11 mouse cellular contexts compared by ENCODE assay signal in the genomic region with DNA sequence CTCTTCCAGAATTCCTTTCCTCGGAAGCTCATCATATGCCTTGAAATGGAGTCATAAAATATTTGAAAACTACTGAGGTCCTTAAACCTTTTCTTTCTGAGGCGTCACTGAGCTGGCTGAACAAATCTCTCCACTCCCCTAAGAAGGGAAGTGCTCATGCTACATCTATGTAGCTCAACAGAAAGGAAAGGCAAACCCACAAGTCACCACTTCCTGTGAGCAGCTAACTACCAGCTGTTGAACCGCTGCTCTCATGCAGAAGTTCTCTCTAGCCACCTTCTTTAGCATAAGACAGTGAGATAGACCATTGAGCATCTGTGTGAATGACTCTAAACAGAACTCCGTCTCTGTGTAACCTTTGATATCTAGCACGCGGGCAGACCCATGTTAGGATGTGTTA.
DNase-seq lines count a peak whose midpoint lies in the region; ATAC-seq lines count a peak whose summit lies in the region.
"Had no signal": no experiment of that assay in that cellular context is flagged by ENCODE, and none has a peak within 500 bp of the region (broad histone marks: within the 10 kb centered on the region; RNA-seq: fewer than 3 reads in every experiment).

No protein-coding gene starts in this region.

- no peak overlapping the region for H3K9ac ChIP-seq in midbrain, embryonic 15.5 days
- no peak overlapping the region for H3K9ac ChIP-seq in midbrain, embryonic 11.5 days (ENCODE audit: low read length)
- H3K9ac ChIP-seq: limb, embryonic 13.5 days; neural tube, embryonic 13.5 days had no signal

- no peaks in the 10 kb centered on the region for H3K36me3 ChIP-seq in midbrain, embryonic 15.5 days (replicated peaks)
- H3K36me3 ChIP-seq in midbrain, embryonic 11.5 days (ENCODE audit: control insufficient read depth, insufficient read depth, low read length), result no peaks in the 10 kb centered on the region
- no peaks in the 10 kb centered on the region for H3K36me3 ChIP-seq in midbrain, embryonic 10.5 days
- H3K36me3 ChIP-seq: limb, embryonic 13.5 days; neural tube, embryonic 13.5 days had no signal

- H3K4me2 ChIP-seq in midbrain, embryonic 15.5 days, result no peak overlapping the region
- H3K4me2 ChIP-seq in midbrain, embryonic 11.5 days, result no peak overlapping the region
- H3K4me2 ChIP-seq: limb, embryonic 13.5 days; neural tube, embryonic 13.5 days had no signal

- H3K27ac ChIP-seq in midbrain, embryonic 15.5 days, result no peak overlapping the region
- H3K27ac ChIP-seq in midbrain, embryonic 11.5 days (ENCODE audit: low read depth, low read length), result no peak overlapping the region
- no peak overlapping the region for H3K27ac ChIP-seq in midbrain, embryonic 10.5 days (replicated peaks)
- H3K27ac ChIP-seq: limb, embryonic 13.5 days; neural tube, embryonic 13.5 days had no signal

- DNase-seq in adrenal gland, postnatal 14 days, result peak; percentile 15
- no peak for DNase-seq in adrenal gland, adult 2 months
- DNase-seq in CD8-positive naive resting alpha-beta T cell, adult 2 months (ENCODE audit: low read depth in 2 of 2, low spot score in 2 of 2), result peak; percentile 66 to 76
- DNase-seq in spleen, adult 12 weeks (ENCODE audit: low spot score), result peak; percentile 26
- no peak for DNase-seq in midbrain, embryonic 11.5 days (ENCODE audit: low spot score, missing footprints)
- DNase-seq in midbrain, embryonic 10.5 days (ENCODE audit: low spot score), result no peak

- no peaks in the 10 kb centered on the region for H3K4me1 ChIP-seq in midbrain, embryonic 15.5 days
- no peaks in the 10 kb centered on the region for H3K4me1 ChIP-seq in midbrain, embryonic 11.5 days (ENCODE audit: control insufficient read depth, insufficient read depth, low read length)
- H3K4me1 ChIP-seq in midbrain, embryonic 10.5 days, result no peaks in the 10 kb centered on the region
- H3K4me1 ChIP-seq: limb, embryonic 13.5 days had no signal

- WGBS in midbrain, embryonic 15.5 days, result 94% methylated on average over 6 of the region's 6 CpGs
- WGBS in midbrain, embryonic 11.5 days, result 90% methylated on average over 6 of the region's 6 CpGs
- WGBS in midbrain, embryonic 10.5 days, result 94% methylated on average over 6 of the region's 6 CpGs

- no peak overlapping the region for H3K4me3 ChIP-seq in midbrain, embryonic 15.5 days
- no peak overlapping the region for H3K4me3 ChIP-seq in midbrain, embryonic 11.5 days (ENCODE audit: low read depth, low read length)
- H3K4me3 ChIP-seq in midbrain, embryonic 10.5 days, result no peak overlapping the region
- H3K4me3 ChIP-seq: erythroblast, embryonic 14.5 days; limb, embryonic 13.5 days; neural tube, embryonic 13.5 days had no signal

- no peaks in the 10 kb centered on the region for H3K27me3 ChIP-seq in midbrain, embryonic 15.5 days (replicated peaks)
- H3K27me3 ChIP-seq in midbrain, embryonic 11.5 days (ENCODE audit: control insufficient read depth, insufficient read depth, low read length), result no peaks in the 10 kb centered on the region
- no peaks in the 10 kb centered on the region for H3K27me3 ChIP-seq in midbrain, embryonic 10.5 days (ENCODE audit: low read depth, poor library complexity, severe bottlenecking)
- H3K27me3 ChIP-seq: limb, embryonic 13.5 days; neural tube, embryonic 13.5 days had no signal

- peak; percentile 93 for ATAC-seq in inflammation-experienced regulatory T-cells, adult 6 months
- ATAC-seq in midbrain, embryonic 15.5 days (replicated peaks), result no peak
- ATAC-seq in midbrain, embryonic 11.5 days (ENCODE audit: low FRiP score), result no peak

- H3K9me3 ChIP-seq in midbrain, embryonic 15.5 days, result no peaks in the 10 kb centered on the region
- no peaks in the 10 kb centered on the region for H3K9me3 ChIP-seq in midbrain, embryonic 11.5 days (ENCODE audit: control insufficient read depth, low read length)
- H3K9me3 ChIP-seq in midbrain, embryonic 10.5 days (replicated peaks), result no peaks in the 10 kb centered on the region
- H3K9me3 ChIP-seq: limb, embryonic 13.5 days; neural tube, embryonic 13.5 days had no signal

Comparison
In these comparisons a context has a peak if more than half of its experiments do, and no peak if none do; other contexts are left out.
1. DNase-seq: peak in adrenal gland, postnatal 14 days (single experiment), CD8-positive naive resting alpha-beta T cell, adult 2 months (2 of 2) and spleen, adult 12 weeks (single experiment); none in adrenal gland, adult 2 months (single experiment), midbrain, embryonic 11.5 days (single experiment) and midbrain, embryonic 10.5 days (single experiment).